ENCODE assay signal across 17 mouse cellular contexts in genomic region chr13:32630122-32630732, GRCm38 (mm10).
A peak's percentile ranks its signal among the peaks of the same experiment; 100 is the strongest.
DNase-seq lines count a peak whose midpoint lies in the region; ATAC-seq and TF ChIP-seq lines count a peak whose summit lies in the region.
"Had no signal": no experiment of that assay in that cellular context is flagged by ENCODE, and none has a peak within 500 bp of the region (broad histone marks: within the 10 kb centered on the region; RNA-seq: fewer than 3 reads in every experiment).

No protein-coding gene starts in this region.

- no peak for TF ChIP-seq CTCF in lung, postnatal 0 days (IDR thresholded peaks at IDR 0.05)

- H3K36me3 ChIP-seq in embryonic facial prominence, embryonic 14.5 days (ENCODE audit: control insufficient read depth, insufficient read depth, low read length) = no peaks in the 10 kb centered on the region
- H3K36me3 ChIP-seq in heart, embryonic 16.5 days (ENCODE audit: control insufficient read depth, insufficient read depth) = no peaks in the 10 kb centered on the region
- no peaks in the 10 kb centered on the region for H3K36me3 ChIP-seq in lung, postnatal 0 days (ENCODE audit: insufficient read depth, low read length)
- H3K36me3 ChIP-seq: hindbrain, embryonic 15.5 days had no signal

- no peak overlapping the region for H3K4me2 ChIP-seq in embryonic facial prominence, embryonic 14.5 days (ENCODE audit: low read depth, low read length)
- H3K4me2 ChIP-seq in heart, embryonic 16.5 days (ENCODE audit: low read depth, low read length) = no peak overlapping the region
- H3K4me2 ChIP-seq in lung, postnatal 0 days (replicated peaks; ENCODE audit: low read depth, low read length) = no peak overlapping the region
- H3K4me2 ChIP-seq: hindbrain, embryonic 15.5 days had no signal

- no peak overlapping the region for H3K4me3 ChIP-seq in embryonic facial prominence, embryonic 14.5 days (ENCODE audit: low read depth, low read length)
- H3K4me3 ChIP-seq in heart, embryonic 16.5 days (ENCODE audit: low read length) = no peak overlapping the region
- H3K4me3 ChIP-seq in lung, postnatal 0 days (ENCODE audit: low read depth, low read length) = no peak overlapping the region
- H3K4me3 ChIP-seq: erythroblast, embryonic 14.5 days; hindbrain, embryonic 15.5 days had no signal

- TF ChIP-seq EP300 in lung, postnatal 0 days (IDR thresholded peaks at IDR 0.05) = peak; percentile 59; the same call in 1 of the 2 replicates

- no peak for ATAC-seq in embryonic facial prominence, embryonic 14.5 days (ENCODE audit: low read depth)
- ATAC-seq in heart, embryonic 16.5 days (replicated peaks; ENCODE audit: extremely low read depth, insufficient read depth, low FRiP score) = peak; percentile 82
- peak; percentile 93 for ATAC-seq in lung, postnatal 0 days
- ATAC-seq in activated CD4-positive, CD25-positive, alpha-beta regulatory T cell, adult 4 months = no peak
- ATAC-seq: CD4-positive, CD25-positive, alpha-beta regulatory T cell, adult 4 months; midbrain, embryonic 16.5 days; Patski had no signal

- H3K9ac ChIP-seq in embryonic facial prominence, embryonic 14.5 days (ENCODE audit: low read depth, low read length) = no peak overlapping the region
- H3K9ac ChIP-seq in heart, embryonic 16.5 days (ENCODE audit: low read length) = no peak overlapping the region
- H3K9ac ChIP-seq in lung, postnatal 0 days (replicated peaks; ENCODE audit: low read depth) = no peak overlapping the region
- H3K9ac ChIP-seq: hindbrain, embryonic 15.5 days; liver, embryonic 14.5 days had no signal

- peak; percentile 13 for DNase-seq in gastrocnemius, postnatal 14 days
- DNase-seq in gastrocnemius, postnatal 10 days = no peak
- DNase-seq in embryonic facial prominence, embryonic 14.5 days (ENCODE audit: low spot score) = peak; percentile 27
- peak; percentile 75 for DNase-seq in lung, postnatal 0 days (ENCODE audit: low spot score)
- DNase-seq in right cerebral cortex, postnatal 4 days = no peak
- no peak for DNase-seq in spleen, postnatal 10 days (ENCODE audit: low spot score in 2 of 2)
- DNase-seq: cerebellum, postnatal 14 days; kidney, postnatal 36 days; thymus, postnatal 25 days had no signal

- H3K27ac ChIP-seq in embryonic facial prominence, embryonic 14.5 days (replicated peaks; ENCODE audit: low read depth, low read length) = no peak overlapping the region; the same call in 1 of the 2 replicates
- peak overlapping the region; percentile 25; the same call in 1 of the 2 replicates for H3K27ac ChIP-seq in heart, embryonic 16.5 days (ENCODE audit: low read length)
- no peak overlapping the region for H3K27ac ChIP-seq in lung, postnatal 0 days (ENCODE audit: low read length)
- H3K27ac ChIP-seq: hindbrain, embryonic 15.5 days; liver, embryonic 14.5 days had no signal

- H3K9me3 ChIP-seq in embryonic facial prominence, embryonic 14.5 days (ENCODE audit: control insufficient read depth, low read length) = no peaks in the 10 kb centered on the region
- H3K9me3 ChIP-seq in heart, embryonic 16.5 days (replicated peaks; ENCODE audit: control insufficient read depth, low read length) = no peaks in the 10 kb centered on the region
- no peaks in the 10 kb centered on the region for H3K9me3 ChIP-seq in lung, postnatal 0 days (ENCODE audit: low read length)
- H3K9me3 ChIP-seq: hindbrain, embryonic 15.5 days had no signal

- intact Hi-C loops in gastrocnemius, postnatal 14 days (cut with DNase I; ENCODE audit: low total_unique reads) = no loop called here

- H3K4me1 ChIP-seq in embryonic facial prominence, embryonic 14.5 days (ENCODE audit: control insufficient read depth, insufficient read depth, low read length) = no peaks in the 10 kb centered on the region; the same call in 1 of the 2 replicates
- peaks cover 5% of the 10 kb centered on the region; the same call in 1 of the 2 replicates for H3K4me1 ChIP-seq in heart, embryonic 16.5 days (ENCODE audit: control insufficient read depth, insufficient read depth, low read length)
- H3K4me1 ChIP-seq in lung, postnatal 0 days (ENCODE audit: insufficient read depth, low read depth, low read length) = no peaks in the 10 kb centered on the region
- H3K4me1 ChIP-seq: hindbrain, embryonic 15.5 days had no signal

- H3K27me3 ChIP-seq in embryonic facial prominence, embryonic 14.5 days (replicated peaks; ENCODE audit: control insufficient read depth, insufficient read depth, low read length) = no peaks in the 10 kb centered on the region
- no peaks in the 10 kb centered on the region for H3K27me3 ChIP-seq in heart, embryonic 16.5 days (ENCODE audit: control insufficient read depth, insufficient read depth, low read length)
- H3K27me3 ChIP-seq in lung, postnatal 0 days (replicated peaks; ENCODE audit: insufficient read depth, low read length) = no peaks in the 10 kb centered on the region
- H3K27me3 ChIP-seq: hindbrain, embryonic 15.5 days; Patski had no signal

Comparison
In these comparisons a context has a peak if more than half of its experiments do, and no peak if none do; other contexts are left out.
1. DNase-seq: peak in gastrocnemius, postnatal 14 days (single experiment), embryonic facial prominence, embryonic 14.5 days (single experiment) and lung, postnatal 0 days (single experiment); none in gastrocnemius, postnatal 10 days (single experiment), right cerebral cortex, postnatal 4 days (single experiment) and spleen, postnatal 10 days (0 of 2).
2. ATAC-seq: peak in heart, embryonic 16.5 days (single experiment) and lung, postnatal 0 days (single experiment); none in embryonic facial prominence, embryonic 14.5 days (single experiment) and activated CD4-positive, CD25-positive, alpha-beta regulatory T cell, adult 4 months (single experiment).